Mouse (Mus musculus) embryonic fibroblast, embryonic 13.5 days (primary cell): ENCODE measurements around the gene St7l. TPM values are rescaled to one million over a fixed set of nuclear protein-coding genes. Genes with fewer than 3 reads are reported as not detected.
A peak's percentile ranks its signal among the peaks of the same experiment; 100 is the strongest.

Experiments
- H3K27ac ChIP-seq: 2 replicates; pipeline ENCODE4 v1.5.1; 2012; ENCODE audit warnings: low read length, control low read depth, inconsistent platforms; ENCODE audit not compliant: insufficient read depth
- H3K4me1 ChIP-seq: 2 replicates; pipeline ENCODE4 v1.6.1; 2011; ENCODE audit warnings: low read length; ENCODE audit not compliant: control insufficient read depth, insufficient read depth
- H3K4me3 ChIP-seq: 2 replicates; pipeline ENCODE4 v1.5.1; 2011; ENCODE audit warnings: mild to moderate bottlenecking, control low read depth, low read length; ENCODE audit not compliant: insufficient read depth
- CTCF ChIP-seq: IDR thresholded peaks from 2 replicates; pipeline ENCODE4 v1.5.1; 2011; ENCODE audit warnings: mild to moderate bottlenecking, control low read depth, low read length, moderate library complexity, borderline replicate concordance; ENCODE audit not compliant: insufficient read depth
- POLR2A ChIP-seq: IDR thresholded peaks from 2 replicates; pipeline ENCODE4 v1.6.1; 2011; ENCODE audit warnings: low read depth, mild to moderate bottlenecking, control low read depth, low read length, moderate library complexity
- polyA plus RNA-seq: library from polyadenylated mRNA; stranded (reverse); fragments of >200 nt; gene quantifications from 2 replicates; pipeline ENCODE4 v1.2.4, GENCODE M21; 2011; ENCODE audit warnings: low read depth; ENCODE audit not compliant: missing spikeins, insufficient read length

St7l gene
- polyA plus RNA-seq, 1 experiment: 33.0 TPM

DNA sequence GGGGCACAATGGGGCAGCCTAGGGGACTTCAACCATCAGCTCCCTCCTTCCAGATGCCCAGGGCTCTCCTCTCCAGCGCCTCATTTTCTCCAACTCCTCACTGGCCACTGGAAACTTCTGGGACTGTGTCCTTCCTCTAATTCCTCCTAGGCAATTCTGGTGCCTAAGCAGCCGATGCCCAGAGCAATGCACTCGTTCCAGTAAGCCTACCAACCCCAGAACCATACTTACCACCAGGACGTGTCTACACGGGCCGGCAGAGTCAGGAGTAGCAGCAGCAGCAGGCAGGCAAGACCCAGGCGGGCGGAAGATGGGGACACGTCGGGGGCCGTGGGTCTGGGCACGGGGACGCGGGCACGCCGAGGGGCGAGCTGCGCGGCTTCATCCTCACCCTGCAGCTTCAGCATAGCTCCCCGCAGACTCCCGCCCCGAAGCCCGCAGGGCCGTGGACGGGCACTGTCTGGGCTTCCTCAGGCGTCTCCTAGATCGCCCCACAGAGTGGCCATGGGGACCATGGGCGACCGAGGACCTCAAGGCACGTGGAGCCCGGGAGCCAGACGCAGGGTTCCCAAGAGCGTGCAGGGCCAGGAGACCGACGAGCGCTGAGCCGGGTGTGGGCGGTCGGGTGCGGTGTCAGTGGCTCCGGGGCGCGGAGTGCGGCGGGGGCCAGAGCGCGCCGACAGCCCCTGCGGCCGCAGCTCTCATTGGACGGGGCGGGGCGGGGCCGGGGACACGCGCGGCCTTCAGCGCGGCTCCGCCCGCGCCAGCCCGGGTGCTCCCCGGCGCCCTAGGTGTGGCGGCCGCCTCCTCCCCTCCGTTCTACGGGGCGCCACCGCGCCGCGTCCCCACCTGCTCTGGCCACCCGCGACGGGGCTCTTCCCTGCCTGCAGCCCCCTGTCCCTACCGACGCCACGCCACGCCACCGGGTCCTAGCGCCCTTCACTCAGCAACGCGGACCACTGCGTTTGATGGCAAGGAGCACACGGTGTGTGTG is 97.6 kb downstream of the St7l start, which contains the start of gene Wnt2b:
Gene Wnt2b, minus strand, starts transcription at position 856 of the 994 bp plus-strand sequence.
- no peak within 1 kb of the TSS for H3K27ac ChIP-seq
- peak within 1 kb of the TSS; percentile 29 for H3K4me3 ChIP-seq
- H3K4me1 ChIP-seq: no peaks in the 10 kb centered on the region
- no peak for TF ChIP-seq POLR2A
- no peak for TF ChIP-seq CTCF

DNA sequence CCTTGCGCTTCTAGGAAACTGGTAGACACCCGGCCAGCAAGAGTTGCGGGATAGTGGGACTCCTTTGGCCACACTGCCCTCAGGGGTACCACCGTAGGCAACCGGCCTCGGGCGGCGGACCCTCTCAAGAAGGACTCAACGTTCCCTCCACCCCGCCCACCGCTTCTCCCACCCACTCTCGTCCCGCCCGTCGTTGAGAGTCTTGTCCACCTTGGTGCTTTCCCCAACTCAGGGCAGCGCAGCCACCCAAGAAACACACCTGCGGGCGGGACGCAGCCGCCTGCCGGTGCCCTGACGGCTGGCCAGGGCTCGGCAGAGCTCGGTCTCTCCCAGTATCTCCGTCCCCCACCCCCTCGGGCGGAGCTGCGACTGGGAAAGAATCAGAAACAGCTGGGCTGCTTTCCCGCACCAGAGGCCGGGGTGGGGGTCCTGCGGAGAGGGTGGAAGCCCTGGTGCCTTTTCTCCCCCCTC is 98.4 kb downstream of the St7l start:
- Histone ChIP-seq H3K4me1 (no peaks in the 10 kb centered on the region), H3K27ac (no peak overlapping the region), H3K4me3 (peak overlapping the region; percentile 29; the same call in 1 of the 2 replicates)
- TF ChIP-seq CTCF (no peak), POLR2A (no peak)

DNA sequence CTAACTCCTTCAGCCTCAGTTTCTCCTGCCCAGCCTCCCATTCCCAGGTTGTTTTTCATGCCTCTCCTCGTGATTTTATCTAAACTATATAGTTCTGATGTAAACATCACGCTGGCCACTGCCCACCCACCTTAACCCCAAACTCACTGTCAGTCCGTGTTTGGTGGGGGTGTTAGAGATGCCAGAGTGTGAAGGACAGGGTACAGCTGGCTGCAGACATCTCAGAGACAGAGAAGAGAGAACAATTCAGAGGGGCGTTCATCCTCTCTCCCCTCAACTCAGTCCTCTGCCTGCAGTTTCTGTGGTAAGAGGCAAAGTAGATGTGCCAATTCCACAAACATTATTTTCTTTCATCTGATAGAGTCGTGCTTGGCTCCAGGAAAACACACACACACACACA is 99.1 kb downstream of the St7l start:
- Histone ChIP-seq H3K27ac (no peak overlapping the region), H3K4me1 (no peaks in the 10 kb centered on the region), H3K4me3 (no peak overlapping the region)
- no peak for TF ChIP-seq CTCF
- no peak for TF ChIP-seq POLR2A

DNA sequence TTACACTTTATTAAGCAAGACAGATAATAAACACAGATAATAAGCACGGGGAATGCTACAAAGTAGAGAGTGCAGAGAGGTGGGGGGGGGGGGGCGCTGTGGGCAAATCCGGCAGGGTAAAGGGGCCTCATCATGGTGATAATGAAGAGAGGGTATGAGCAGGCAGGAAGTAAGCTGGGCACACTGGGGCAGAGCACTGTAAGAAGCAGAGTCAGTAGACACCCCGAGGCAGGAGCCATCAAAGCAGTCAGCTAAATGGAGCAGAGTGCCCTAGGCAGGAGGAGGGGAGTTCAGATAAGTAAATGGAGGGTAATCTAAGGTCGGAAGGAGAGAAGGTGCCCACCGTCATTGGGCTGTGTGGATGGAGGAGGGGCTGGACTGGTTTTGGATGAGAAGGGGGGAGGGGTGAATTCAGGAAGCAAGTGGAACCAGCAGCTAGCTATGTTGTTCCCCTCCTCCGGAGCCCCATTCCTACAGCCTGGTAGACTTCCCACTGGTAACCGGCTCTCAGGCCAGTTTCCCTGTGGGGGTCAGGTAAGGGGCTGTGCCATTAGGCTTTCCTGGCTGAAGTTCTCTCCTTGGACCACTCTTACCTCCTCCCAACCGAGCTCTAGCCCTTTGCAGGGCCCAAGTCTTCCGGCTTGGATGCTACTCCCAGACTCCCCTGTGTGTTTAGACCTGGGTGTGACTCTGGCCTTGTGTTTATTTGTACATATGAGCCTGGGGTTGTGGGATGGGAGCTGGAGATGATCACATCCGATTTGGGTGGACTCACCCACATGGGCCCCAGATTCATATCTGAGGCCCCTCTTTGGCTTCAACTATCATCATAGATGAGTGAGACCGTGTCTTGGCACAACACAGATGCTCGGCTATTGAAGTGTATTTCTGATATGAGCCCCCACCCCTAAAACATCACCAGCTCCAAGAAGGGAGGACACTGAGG is 99.8 kb downstream of the St7l start:
- H3K4me3 ChIP-seq: no peak overlapping the region
- H3K27ac ChIP-seq: no peak overlapping the region
- TF ChIP-seq POLR2A: no peak
- H3K4me1 ChIP-seq: no peaks in the 10 kb centered on the region

DNA sequence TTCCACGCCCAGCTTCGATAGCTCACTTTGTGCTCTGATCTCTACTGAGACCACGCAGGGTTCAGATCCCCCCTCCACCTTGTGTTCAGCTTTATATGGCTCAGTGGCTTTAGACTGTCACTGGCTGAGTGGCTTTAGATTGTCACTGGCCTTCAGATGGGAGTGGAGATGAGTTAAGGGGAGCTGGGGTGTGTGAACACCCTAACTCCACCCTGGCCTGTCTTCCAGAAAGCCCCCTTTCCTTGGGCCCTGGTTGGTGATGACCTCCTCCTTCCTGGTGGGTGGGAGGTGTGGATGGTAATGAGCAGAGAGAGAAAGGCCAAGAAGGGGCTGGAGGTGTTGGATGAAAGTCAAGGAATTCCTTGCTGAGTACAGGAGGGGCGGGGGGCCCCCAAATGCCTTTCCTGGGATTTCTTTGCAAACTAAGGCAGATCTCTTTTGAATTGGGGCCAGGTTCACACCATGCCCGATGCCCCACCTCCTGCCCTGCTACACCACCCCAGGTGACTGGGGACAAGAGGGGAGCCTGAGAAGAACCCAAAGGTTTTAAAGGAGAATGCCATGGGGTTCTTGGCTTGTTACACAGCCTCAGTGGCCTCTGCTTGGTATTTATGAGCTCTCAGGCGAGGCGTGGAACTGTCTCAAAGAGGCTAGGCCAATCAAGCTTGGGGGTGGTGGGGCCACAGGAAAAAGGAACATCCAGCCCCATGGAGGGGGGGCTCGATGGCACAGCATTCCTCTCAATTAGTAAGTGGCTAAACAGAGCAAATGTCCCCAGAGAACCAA is 101.5 kb downstream of the St7l start:
- no peaks in the 10 kb centered on the region for H3K4me1 ChIP-seq
- H3K4me3 ChIP-seq: no peak overlapping the region
- TF ChIP-seq POLR2A: no peak
- TF ChIP-seq CTCF: no peak
- no peak overlapping the region for H3K27ac ChIP-seq

DNA sequence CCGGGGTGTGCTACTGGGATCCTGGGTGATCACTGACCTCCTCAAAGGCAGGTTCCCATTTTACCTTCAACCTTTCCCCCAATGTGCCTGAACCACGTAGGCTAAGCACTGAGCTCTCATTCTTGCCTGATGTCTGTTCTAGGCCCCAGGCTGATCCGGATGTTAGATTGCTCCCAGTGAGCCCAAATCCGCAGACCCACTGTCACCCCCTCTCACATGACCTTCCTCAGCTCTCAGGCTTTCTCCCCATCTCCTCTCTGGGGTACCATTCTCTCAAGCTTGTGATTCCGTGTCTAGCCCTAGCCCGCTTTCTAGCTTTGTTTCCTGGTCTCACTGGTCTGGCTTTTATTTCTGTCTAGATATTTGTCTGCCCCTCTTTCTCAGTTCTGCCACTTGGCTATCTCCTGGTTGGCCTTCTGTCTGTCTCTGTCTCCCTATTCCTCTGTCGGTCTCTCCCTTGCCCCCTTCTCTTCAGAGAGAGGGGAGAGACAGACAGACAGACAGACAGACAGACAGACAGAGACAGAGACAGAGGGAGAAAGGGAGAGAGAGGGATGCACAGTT is 102.3 kb downstream of the St7l start:
- no peak for TF ChIP-seq CTCF
- no peak for TF ChIP-seq POLR2A
- Histone ChIP-seq H3K4me3 (no peak overlapping the region), H3K27ac (no peak overlapping the region), H3K4me1 (no peaks in the 10 kb centered on the region)

DNA sequence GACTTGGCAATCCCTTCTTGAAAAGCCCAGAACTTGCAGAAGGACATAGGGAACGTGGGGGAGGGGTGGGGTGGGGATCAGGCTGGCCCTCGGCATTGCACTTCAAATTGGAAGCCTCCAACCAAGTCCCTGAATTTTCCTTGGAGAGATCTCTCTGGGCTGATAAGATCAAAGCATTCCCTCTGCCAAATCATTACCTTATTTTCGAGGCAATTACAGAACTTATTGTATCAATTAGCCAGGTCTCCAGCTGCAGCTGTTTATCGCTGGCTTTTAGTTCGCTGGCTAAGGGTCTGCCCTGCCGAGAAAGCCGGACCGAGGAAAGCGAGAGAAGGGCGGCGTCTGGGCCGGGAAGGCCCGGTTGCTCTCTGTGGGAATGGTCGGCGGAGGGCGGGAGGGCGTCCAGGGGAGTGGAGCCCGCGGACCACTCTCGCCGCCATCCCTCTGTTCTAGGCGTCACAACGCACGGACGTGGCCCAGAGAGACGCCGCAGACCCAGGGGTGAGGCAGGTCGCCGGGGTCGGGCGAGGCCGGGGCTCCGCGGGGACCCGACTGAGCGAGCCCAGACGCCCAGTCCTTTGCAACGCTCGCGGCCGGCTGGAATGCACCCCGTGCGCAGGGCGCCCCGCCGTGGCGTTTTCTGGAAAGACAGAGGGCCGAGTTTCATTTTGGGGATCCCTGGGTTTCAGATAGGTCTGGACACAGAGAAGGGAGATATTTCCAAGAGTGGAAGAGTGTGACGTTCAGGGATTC is 103.9 kb downstream of the St7l start:
- Histone ChIP-seq H3K27ac (no peak overlapping the region; the same call in 1 of the 2 replicates), H3K4me3 (peak overlapping the region; percentile 47), H3K4me1 (no peaks in the 10 kb centered on the region)
- TF ChIP-seq POLR2A: peak; percentile 69
- peak; percentile 57 for TF ChIP-seq CTCF

Other genes with a start within 250 kb of the St7l start
- gene Slc16a1, start 225.3 kb upstream of the St7l start, polyA plus RNA-seq: 12.9 and 25.2 TPM in 2 replicates
- 4.7 and 6.3 TPM in 2 replicates for gene Ppm1j, start 82.9 kb upstream of the St7l start, polyA plus RNA-seq
- gene Fam19a3, start 82.2 kb upstream of the St7l start, polyA plus RNA-seq: 0.12 and 0.32 TPM in 2 replicates
- gene Rhoc, start 75.6 kb upstream of the St7l start, polyA plus RNA-seq: 439 and 560 TPM in 2 replicates
- 21.3 and 25.8 TPM in 2 replicates for gene Mov10, start 45.4 kb upstream of the St7l start, polyA plus RNA-seq
- 230 and 240 TPM in 2 replicates for gene Capza1, start 500 bp downstream of the St7l start, polyA plus RNA-seq
- 2.5 and 3.6 TPM in 2 replicates for gene Wnt2b, start 97.9 kb downstream of the St7l start, polyA plus RNA-seq
- 54.8 and 74.0 TPM in 2 replicates for gene Cttnbp2nl, start 189.1 kb downstream of the St7l start, polyA plus RNA-seq
- not detected in 2 replicates for gene 4930564D02Rik, start 202.8 kb downstream of the St7l start, polyA plus RNA-seq